Mouse (Mus musculus) cerebellum, postnatal 25 days (tissue): ENCODE results near the gene Apol6.
"Not testable (repeated sequence)": the region's sequence is repeated elsewhere in the genome, so short reads cannot be mapped to it uniquely, and the experiment has no call there.

Source experiments
- DNase-seq, 2 experiments: peaks; one replicate each; pipeline ENCODE4 v3.0.0; 2021; ENCODE audit warnings: mixed read lengths in 2 of 2

The Apol6 gene

DNA sequence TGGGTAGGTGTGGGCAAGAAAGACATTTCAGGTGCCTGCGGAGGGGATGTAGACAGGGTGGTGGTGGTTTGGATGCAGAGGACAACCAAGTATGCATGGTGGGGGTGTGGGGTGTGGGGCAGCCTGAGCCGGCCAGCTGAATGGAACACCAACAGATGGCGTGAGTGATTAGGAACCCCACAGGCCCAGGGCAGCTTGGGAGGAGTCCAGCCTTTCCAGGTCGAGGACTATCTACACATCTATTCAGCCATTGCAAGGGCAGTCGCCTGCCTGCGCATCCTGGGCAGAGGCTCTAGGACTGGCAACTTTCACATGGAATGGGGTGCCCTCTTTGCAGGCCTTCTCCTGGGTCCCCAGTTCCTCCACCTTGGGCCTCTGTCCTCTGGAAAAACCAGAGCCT, 10.0 kb upstream of the Apol6 start:
- DNase-seq, result peak; percentile 84 to 91

GRCm38 (mm10) chr15:77035643-77036042, 8.9 kb upstream of the Apol6 start:
- DNase-seq, result no peak

DNA sequence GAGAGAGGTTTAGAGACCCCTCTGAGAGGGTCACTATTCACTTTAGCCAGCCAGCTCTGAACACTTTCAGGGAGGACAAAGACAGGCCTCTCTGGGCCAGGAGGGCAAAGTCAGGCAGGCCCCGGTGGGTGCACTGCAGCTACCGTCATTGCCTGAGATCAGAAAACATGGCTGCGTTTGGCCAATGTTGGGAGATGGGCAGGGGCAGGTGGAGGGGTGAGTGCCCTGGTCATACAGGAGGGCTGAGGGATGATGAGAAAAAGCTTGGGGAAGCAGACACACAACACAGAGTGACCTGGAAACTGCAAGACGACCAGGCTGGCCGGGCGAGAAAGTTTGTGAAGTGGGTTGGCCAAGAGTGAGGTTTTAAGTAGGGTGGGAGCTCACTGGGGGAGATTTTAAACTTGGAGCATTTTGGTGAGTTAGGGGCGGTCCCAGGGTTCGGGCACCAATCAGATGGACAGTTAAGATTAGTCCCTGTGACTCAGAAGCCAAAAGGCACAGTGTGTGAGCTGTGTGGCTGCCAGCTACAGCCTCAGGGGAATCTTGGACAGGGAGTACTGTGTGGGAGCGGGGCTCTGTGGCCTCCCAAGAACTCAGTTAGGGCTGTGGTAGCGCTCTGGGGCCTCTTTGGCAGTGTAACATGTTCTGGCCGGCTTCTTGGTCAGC, 8.1 kb upstream of the Apol6 start:
- peak; percentile 57 to 65 for DNase-seq

DNA sequence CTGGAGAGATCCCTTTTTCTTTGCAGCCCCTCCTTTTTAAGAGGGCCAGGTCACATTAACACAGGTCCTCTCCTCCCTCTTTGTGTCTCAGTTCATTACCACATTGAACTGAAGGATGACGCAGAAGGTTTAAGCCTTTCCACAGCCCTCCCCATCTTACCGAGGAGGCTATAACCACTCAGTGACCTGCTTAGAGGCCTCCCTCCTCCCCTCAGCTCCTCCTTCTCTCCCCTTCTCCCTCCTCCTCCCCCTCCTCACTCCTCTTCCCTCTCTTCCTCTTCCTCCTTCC, 7.6 kb upstream of the Apol6 start:
- no peak for DNase-seq

GRCm38 (mm10) chr15:77037278-77038161, 7.0 kb upstream of the Apol6 start:
- peak in 1 of 2 experiments; percentile 33 for DNase-seq

- DNase-seq, result no peak
Measured at GRCm38 (mm10) chr15:77039211-77039700, 5.3 kb upstream of the Apol6 start.

DNA sequence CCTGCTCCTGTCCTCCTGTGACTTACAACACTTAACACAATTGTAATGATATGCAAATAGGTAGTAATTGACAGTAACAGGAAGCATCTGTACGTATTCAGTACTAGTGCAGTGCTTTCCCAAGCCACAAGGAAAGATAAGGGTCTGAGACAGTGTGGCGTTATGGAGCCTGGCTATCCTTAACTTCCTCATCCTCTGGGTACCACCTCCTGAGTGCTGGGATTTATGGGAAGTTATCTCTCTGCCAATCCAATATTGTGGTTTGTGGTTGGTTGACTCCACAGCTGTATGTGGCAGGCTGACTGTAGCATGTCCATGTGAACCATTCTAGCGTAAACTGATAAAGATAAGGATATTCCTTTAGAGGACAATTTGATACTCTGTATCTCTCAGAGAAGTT, 3.7 kb upstream of the Apol6 start:
- DNase-seq, result no peak

GRCm38 (mm10) chr15:77045609-77046008, 1.1 kb downstream of the Apol6 start:
- DNase-seq, result no peak

GRCm38 (mm10) chr15:77050570-77050969, 6.0 kb downstream of the Apol6 start, which contains the start of gene Mb:
Mb (minus strand) TSS chr15:77050670.
- DNase-seq, result no peak

DNA sequence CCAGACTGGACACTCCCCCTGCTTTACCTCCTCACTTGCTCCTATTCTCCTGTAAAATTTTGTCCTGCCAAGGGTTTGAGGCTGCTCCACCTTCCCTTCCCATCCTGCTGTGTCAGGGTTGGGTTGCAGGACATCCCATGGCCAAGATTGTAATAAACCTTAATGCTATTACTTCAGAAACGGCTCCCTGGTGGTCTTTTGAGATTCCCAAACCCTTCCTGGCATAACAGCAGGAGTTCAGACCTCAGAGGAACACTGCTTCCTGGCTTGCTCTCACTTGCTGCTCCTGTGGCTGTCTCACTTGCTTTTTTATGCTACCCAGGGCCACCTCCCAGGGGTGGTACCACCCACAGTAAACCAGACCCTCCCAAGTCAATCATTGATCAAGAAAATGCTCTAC, 7.6 kb downstream of the Apol6 start:
- DNase-seq, result no peak

- no peak for DNase-seq
Measured at GRCm38 (mm10) chr15:77053021-77053420, 8.5 kb downstream of the Apol6 start.

GRCm38 (mm10) chr15:77054611-77055175, 10.2 kb downstream of the Apol6 start:
- DNase-seq, result no peak

- no peak for DNase-seq
Measured at GRCm38 (mm10) chr15:77056001-77056790, 11.7 kb downstream of the Apol6 start.

GRCm38 (mm10) chr15:77056791-77057051, 12.2 kb downstream of the Apol6 start:
- no peak for DNase-seq

- no peak for DNase-seq
Measured at GRCm38 (mm10) chr15:77058566-77058965, 14.0 kb downstream of the Apol6 start.

DNA sequence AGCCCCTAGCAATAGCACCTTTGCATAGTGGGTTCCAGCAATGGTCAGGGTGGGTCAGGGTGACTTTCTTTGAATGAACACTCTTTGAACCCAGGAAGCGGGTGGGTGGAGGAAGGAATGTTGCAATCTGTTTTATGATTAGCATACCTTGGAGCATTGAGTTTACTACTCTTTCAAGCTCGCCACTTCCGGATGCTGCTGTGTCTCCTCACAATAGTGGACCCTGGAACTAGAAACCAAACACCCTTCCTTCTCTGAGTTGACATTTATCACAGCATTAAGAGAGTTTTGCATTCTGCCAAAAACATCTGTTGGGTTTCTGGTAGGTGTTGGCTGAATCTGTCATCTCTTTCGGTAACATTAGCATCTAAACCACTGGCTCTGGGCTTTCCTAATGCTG, 14.9 kb downstream of the Apol6 start:
- DNase-seq, result not testable (repeated sequence)

DNA sequence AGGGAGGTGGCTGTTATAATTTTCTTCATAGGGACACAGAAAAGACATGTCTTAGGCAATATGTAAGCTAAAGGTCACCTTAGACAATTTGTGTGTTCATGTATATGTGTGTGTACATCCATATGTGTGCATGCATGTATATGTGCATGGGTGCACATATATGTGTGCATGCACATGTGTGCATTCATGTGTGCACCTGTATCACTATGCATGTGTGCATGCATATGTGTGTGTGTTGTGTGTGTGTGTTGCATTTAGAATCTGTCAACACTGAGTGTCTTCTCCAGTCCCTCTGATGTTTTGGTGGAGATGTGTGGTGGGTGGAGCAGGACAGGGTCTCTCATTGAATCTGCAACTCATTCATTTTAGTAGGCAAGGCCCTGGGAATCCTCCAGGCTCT, 18.2 kb downstream of the Apol6 start:
- DNase-seq, result no peak

DNA sequence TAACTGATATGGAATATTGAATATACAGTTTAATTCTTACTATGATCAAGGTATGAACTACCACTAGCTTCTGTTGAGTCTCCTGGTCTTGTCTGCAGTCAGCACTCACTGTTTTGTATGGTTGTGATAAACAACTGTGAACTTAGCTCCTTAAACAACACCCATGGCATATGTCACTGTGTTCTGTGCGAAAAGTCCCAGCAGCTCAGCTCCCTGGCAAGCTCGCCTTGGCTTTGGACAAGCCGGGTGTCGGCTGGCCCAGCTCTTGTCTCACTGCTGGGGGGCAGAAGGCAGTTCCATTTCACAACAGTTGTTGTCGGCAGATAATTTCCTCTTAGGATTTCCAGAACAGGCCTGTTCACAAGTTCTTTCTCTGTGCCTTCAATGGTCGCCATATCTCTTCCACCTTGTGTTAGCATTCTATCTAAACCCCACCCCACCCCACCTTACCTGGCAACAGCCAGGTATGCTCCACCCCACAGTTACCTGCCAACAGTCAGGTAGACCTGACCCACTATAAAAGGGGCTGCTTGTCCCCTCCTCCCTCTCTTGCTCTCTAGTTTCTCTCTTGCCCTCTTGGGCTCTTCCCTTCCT, 20.8 kb downstream of the Apol6 start:
- DNase-seq, result no peak

- no peak for DNase-seq
Measured at GRCm38 (mm10) chr15:77066233-77066632, 21.7 kb downstream of the Apol6 start.

DNA sequence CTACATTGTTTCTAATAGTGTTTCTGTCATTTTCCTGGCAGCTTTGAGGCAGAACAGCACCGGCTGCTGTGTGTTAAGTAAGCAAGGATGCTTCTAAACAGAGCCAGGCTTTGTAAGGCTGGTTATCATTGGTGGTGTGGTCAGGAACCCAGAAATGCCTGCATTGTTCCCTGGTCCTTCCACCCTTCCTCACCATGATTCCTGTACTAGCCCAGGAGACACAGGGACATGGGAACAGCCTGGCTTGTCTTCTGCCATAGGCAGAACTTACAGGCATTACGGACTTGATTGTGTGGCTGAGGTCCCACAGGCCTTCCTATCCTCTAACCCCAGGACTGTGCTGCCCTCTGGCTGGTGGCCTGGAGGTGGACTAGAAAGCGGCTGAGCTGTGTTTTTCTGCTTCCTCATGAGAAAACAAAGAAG, 23.9 kb downstream of the Apol6 start:
- DNase-seq, result peak in 1 of 2 experiments; percentile 33

- DNase-seq, result no peak
Measured at GRCm38 (mm10) chr15:77069019-77069418, 24.5 kb downstream of the Apol6 start.

- no peak for DNase-seq
Measured at GRCm38 (mm10) chr15:77070745-77071268, 26.3 kb downstream of the Apol6 start.

- peak in 1 of 2 experiments; percentile 48 for DNase-seq
Measured at GRCm38 (mm10) chr15:77071501-77071900, 27.0 kb downstream of the Apol6 start.
